Mouse (Mus musculus) urinary bladder, postnatal 14 days (tissue): ENCODE measurements around the gene Taf3.

ENCODE experiments used
- DNase-seq: peaks from one replicate; pipeline ENCODE4 v3.0.0; 2021; ENCODE audit warnings: low spot score

Gene Taf3

DNA sequence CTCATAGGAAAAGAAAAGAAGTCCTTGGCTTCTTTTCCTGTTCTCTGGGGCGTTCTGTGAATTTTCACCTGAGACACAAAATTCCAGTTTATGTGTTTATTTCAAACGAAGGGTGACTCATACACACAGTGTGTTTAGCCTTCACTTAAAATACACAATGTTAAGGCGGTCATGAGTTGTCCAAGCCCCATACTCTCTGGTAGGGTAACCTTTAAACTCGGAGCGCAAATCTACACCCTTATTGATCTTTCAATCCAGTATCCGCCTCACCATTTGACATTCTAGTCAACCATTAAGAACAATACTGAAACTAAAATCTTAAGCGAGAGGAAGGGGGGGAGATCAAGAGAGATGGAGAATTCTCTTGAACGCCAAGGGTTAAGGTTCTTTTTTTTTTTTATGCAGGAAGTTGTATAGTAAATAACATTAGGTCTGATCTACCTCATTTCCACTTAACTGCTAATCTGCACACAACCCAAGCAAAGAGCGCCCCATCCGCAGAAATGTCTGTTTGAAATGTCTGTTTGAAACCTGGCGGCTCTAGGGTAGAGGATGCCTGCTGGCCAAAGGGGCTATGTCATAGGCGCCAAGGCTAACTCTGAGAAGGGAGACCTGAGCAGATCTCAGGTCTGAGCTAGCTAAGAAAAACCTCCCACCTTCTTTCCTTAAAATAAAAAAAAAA lies 172.6 kb downstream of the Taf3 start:
- DNase-seq: peak; percentile 2

GRCm38 (mm10) chr2:9875220-9875619 lies 173.2 kb downstream of the Taf3 start:
- no peak for DNase-seq

DNA sequence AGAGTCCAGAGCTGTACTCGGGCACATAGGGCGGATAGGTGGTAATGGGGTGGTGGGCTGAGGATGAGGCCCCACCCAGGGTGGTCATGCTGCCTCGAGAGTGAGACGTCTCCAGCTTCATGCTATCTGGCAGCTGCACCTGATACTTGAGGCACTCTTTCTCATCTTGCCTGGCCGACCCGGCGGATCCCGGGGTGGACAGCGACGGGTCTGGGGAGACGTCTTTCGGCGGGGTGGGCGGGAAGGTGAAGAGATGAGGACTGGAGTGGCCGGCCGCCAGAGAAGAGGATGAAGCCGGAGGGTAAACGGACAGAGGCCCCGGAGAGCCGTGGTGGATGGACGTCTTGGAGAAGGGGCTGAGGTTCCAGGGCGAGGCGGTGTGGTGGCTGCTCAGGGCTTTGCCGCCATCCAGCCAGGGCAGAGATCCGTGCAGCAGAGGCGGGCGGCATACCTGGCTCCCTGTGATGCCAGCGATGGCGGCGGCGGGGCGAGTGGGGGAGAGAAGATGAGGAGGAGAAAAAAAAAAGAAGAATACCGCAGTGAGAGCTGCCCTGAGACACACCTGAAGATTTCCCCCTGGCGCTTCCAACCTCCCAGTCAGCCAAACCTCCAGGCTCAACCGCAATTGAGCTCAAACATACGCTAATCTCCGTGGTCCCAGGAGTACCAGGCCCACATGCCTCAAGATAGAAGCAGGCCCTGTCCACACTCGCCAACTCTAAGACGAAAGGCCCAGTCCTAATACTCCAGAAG lies 173.8 kb downstream of the Taf3 start:
- DNase-seq: no peak

- DNase-seq: no peak
Measured at GRCm38 (mm10) chr2:9873757-9874156, 174.6 kb downstream of the Taf3 start.

GRCm38 (mm10) chr2:9872682-9873081 lies 175.7 kb downstream of the Taf3 start:
- no peak for DNase-seq

DNA sequence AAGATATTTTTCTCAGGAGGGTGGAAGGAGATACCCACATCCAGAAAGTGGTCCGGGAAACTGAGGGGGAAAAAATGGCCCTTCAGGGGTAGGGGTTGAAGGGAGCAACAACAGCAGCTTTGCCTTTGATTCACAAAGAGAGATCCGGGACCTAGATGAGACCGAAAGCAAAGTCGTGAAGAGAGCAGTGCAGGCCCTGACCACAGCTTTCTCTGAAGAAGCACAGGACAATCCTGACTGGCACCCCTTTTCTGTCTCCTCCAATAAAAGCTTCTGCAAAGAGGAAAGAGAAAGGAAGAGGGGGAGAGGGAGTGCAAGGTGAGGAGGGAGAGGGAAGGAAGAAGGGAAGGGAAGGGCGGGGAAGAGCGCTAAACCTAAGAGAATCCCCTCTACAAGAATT lies 176.6 kb downstream of the Taf3 start:
- DNase-seq: no peak

DNA sequence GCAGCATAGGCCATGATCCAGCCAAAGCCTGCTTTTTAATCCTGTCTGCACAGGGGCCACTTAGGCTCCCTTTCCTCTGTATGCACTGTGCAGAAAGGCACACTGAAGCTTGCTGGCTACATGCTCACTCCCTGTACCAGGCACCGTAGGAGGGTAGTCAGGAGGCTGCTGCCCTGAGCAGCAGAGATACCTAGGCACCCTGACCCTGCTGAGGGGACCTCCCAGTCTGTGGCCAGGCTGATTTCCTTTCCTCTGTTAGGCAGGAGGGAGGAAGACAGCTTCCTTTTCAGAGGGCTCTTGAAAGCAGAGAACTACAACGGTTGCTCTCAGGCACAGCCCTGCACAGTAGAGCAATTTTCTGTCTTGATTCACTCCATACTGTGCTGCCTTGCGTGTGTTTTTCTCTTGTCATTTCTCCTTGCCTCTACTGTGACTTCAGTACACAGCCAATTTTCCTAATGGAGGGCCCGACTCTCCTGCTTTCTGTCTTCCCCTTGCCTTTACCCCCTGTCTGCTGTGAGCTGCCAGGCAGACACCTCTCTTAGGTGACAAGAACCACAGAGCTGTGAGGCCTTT lies 177.2 kb downstream of the Taf3 start:
- DNase-seq: no peak

- no peak for DNase-seq
Measured at GRCm38 (mm10) chr2:9867092-9867825, 181.1 kb downstream of the Taf3 start.
